Mouse (Mus musculus): Measurements from ENCODE around the gene Rtkn.

The Rtkn gene

GRCm38 (mm10) chr6:83134951-83135513 is at the start of gene Rtkn:
TSS of gene Rtkn (plus strand) at chr6:83135463.
- DNase-seq (ENCODE audit: low spot score in 2 of 2), result no peak

GRCm38 (mm10) chr6:83086121-83087035 is 48.9 kb upstream of the Rtkn start, which contains the start of gene Lbx2:
TSS of gene Lbx2 (plus strand) at chr6:83086367.
- DNase-seq (ENCODE audit: low spot score in 2 of 2), result no peak

- peak in 1 of 2 experiments; percentile 46 for DNase-seq (ENCODE audit: low spot score in 2 of 2)
Measured at GRCm38 (mm10) chr6:83087205-83087925, 47.9 kb upstream of the Rtkn start.

- no peak for DNase-seq (ENCODE audit: low spot score in 2 of 2)
Measured at GRCm38 (mm10) chr6:83087926-83088260, 47.4 kb upstream of the Rtkn start.

GRCm38 (mm10) chr6:83092416-83093127 is 42.7 kb upstream of the Rtkn start:
- DNase-seq (ENCODE audit: low spot score in 2 of 2), result no peak

GRCm38 (mm10) chr6:83095968-83096367 is 39.3 kb upstream of the Rtkn start:
- no peak for DNase-seq (ENCODE audit: low spot score in 2 of 2)

GRCm38 (mm10) chr6:83098411-83098810 is 36.9 kb upstream of the Rtkn start:
- no peak for DNase-seq (ENCODE audit: low spot score in 2 of 2)

GRCm38 (mm10) chr6:83101316-83101687 is 34.0 kb upstream of the Rtkn start, which contains the start of the genes Ccdc142 and Gm42688:
TSS of gene Ccdc142 (plus strand) at chr6:83101601.
TSS of gene Gm42688 (plus strand) at chr6:83101617.
- DNase-seq (ENCODE audit: low spot score in 2 of 2), result peak; percentile 92 to 93

- DNase-seq (ENCODE audit: low spot score in 2 of 2), result peak in 1 of 2 experiments; percentile 46
Measured at GRCm38 (mm10) chr6:83101688-83102556, 33.3 kb upstream of the Rtkn start.

- DNase-seq (ENCODE audit: low spot score in 2 of 2), result no peak
Measured at GRCm38 (mm10) chr6:83103130-83103650, 32.1 kb upstream of the Rtkn start.

- DNase-seq (ENCODE audit: low spot score in 2 of 2), result no peak
Measured at GRCm38 (mm10) chr6:83104158-83104557, 31.1 kb upstream of the Rtkn start.

- peak in 1 of 2 experiments; percentile 52 for DNase-seq (ENCODE audit: low spot score in 2 of 2)
Measured at GRCm38 (mm10) chr6:83107566-83108400, 27.5 kb upstream of the Rtkn start.

GRCm38 (mm10) chr6:83108762-83109668 is 26.2 kb upstream of the Rtkn start, which contains the start of gene Mrpl53:
TSS of gene Mrpl53 (plus strand) at chr6:83109040.
- peak; percentile 79 to 84 for DNase-seq (ENCODE audit: low spot score in 2 of 2)

- no peak for DNase-seq (ENCODE audit: low spot score in 2 of 2)
Measured at GRCm38 (mm10) chr6:83111510-83112136, 23.6 kb upstream of the Rtkn start.

- peak; percentile 93 to 95 for DNase-seq (ENCODE audit: low spot score in 2 of 2)
Measured at GRCm38 (mm10) chr6:83115011-83115671, 20.1 kb upstream of the Rtkn start, which contains the start of gene Mogs. TSS of gene Mogs (plus strand) at chr6:83115496.

- no peak for DNase-seq (ENCODE audit: low spot score in 2 of 2)
Measured at GRCm38 (mm10) chr6:83115682-83116372, 19.4 kb upstream of the Rtkn start.
